Mouse (Mus musculus): Measurements from ENCODE around the gene Wdfy1. TPM values are rescaled to one million over a fixed set of nuclear protein-coding genes. Genes with fewer than 3 reads are reported as not detected.
A peak's percentile ranks its signal among the peaks of the same experiment; 100 is the strongest.

Wdfy1 gene
- total and polyA plus RNA-seq, 2 experiments from 2014 or later = 98.1 to 111 TPM

DNA sequence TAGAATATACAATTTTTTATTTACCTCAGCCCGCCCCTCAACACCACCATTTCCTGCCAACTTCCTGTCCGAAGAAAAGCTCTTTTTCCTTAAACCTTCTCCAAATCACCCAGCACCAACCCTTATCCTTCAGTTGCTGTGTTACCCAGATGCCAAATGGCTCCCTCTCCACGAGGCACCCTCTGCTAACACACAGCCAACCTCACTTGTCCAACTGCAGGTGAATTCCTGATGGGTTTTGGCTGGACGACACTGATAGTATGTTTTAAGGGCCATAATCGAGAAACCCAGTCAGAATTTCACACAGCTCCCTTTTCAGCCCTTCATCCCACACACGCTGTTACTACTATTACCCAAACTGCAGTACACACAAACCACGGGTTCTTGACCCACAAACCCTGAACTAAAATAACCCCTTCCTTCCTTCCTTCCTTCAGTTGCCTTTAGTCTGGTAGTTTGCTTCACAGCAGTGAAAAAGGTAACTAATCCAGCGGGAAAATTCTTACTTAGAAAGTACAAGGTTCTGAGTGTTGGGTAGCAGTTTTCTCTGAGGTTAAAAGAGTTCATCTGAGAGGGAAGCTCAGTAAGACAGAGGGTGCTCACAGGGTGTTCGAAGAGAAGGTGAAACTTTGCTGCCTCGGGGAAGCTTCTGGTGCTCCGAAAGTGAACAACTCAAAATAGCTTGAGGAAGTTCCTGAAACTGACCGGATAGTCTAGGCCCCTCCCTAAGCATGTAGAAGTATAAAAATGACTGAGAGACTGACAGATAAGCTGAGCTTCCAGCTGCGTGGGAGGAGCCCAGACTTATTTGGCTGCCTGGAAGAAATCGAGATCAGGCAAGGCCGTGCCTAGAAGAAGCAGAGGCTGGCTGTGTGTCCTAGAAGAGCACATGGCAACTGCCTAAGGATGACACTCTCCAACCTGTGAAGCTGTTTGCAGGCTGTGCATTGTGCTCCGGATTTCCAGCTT is 13.4 kb downstream of the Wdfy1 start:
- peak overlapping the region; percentile 85 for H3K4me3 ChIP-seq (ENCODE audit: low read depth, low read length)
- H3K36me3 ChIP-seq (ENCODE audit: insufficient read depth, low read length) = no peaks in the 10 kb centered on the region
- no peaks in the 10 kb centered on the region for H3K9me3 ChIP-seq (ENCODE audit: low read length)
- H3K27ac ChIP-seq (ENCODE audit: low read depth, low read length) = peak overlapping the region; percentile 34
- 58% methylated on average over 16 of the region's 16 CpGs for WGBS
- no peak; the same call in 1 of the 2 replicates for TF ChIP-seq CTCF (IDR thresholded peaks at IDR 0.05)
- H3K27me3 ChIP-seq (ENCODE audit: insufficient read depth, low read length) = no peaks in the 10 kb centered on the region
- ATAC-seq (ENCODE audit: low FRiP score) (no peak), DNase-seq (ENCODE audit: low spot score) (no peak)
- H3K9ac ChIP-seq (replicated peaks; ENCODE audit: low read length, poor library complexity, severe bottlenecking) = peak overlapping the region; percentile 91
- H3K4me1 ChIP-seq (ENCODE audit: insufficient read depth, low read length) = peaks cover 8% of the 10 kb centered on the region; the same call in 1 of the 2 replicates
- peak overlapping the region; percentile 77 for H3K4me2 ChIP-seq (ENCODE audit: low read depth, low read length, poor library complexity, severe bottlenecking)

DNA sequence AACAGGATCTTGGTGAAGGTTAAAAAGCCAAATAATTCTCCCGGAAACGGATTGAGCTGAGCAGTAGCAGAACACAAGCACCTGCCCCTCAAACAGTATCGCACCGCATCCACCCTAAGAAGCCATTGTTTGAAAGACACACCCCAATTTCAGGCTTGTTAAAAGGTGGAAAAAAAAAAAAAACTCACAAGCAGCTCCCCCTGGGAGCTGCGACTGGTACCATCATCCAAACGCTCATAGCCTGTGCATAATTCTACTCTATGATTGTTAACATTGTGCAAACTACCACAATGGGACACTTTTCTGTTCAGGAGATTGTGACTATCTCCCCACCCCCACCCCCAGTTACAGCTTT is 14.0 kb downstream of the Wdfy1 start:
- Histone ChIP-seq H3K9ac (replicated peaks; ENCODE audit: low read length, poor library complexity, severe bottlenecking) (peak overlapping the region; percentile 91), H3K9me3 (ENCODE audit: low read length) (no peaks in the 10 kb centered on the region), H3K4me1 (ENCODE audit: insufficient read depth, low read length) (peaks cover 8% of the 10 kb centered on the region; the same call in 1 of the 2 replicates), H3K27me3 (ENCODE audit: insufficient read depth, low read length) (no peaks in the 10 kb centered on the region), H3K4me3 (ENCODE audit: low read depth, low read length) (peak overlapping the region; percentile 85), H3K36me3 (ENCODE audit: insufficient read depth, low read length) (no peaks in the 10 kb centered on the region), H3K4me2 (ENCODE audit: low read depth, low read length, poor library complexity, severe bottlenecking) (peak overlapping the region; percentile 77), H3K27ac (ENCODE audit: low read depth, low read length) (peak overlapping the region; percentile 34)
- ATAC-seq (ENCODE audit: low FRiP score) (peak; percentile 53), DNase-seq (ENCODE audit: low spot score) (peak; percentile 62)
- peak; percentile 24 for TF ChIP-seq CTCF (IDR thresholded peaks at IDR 0.05)
- WGBS = under 1% methylated on average over 6 of the region's 6 CpGs

GRCm38 (mm10) chr1:79761106-79761916 is 14.6 kb downstream of the Wdfy1 start:
- peak; percentile 97 for ATAC-seq (ENCODE audit: low FRiP score)
- Histone ChIP-seq H3K4me2 (ENCODE audit: low read depth, low read length, poor library complexity, severe bottlenecking) (peak overlapping the region; percentile 77), H3K4me3 (ENCODE audit: low read depth, low read length) (peak overlapping the region; percentile 85), H3K27me3 (ENCODE audit: insufficient read depth, low read length) (no peaks in the 10 kb centered on the region), H3K9ac (replicated peaks; ENCODE audit: low read length, poor library complexity, severe bottlenecking) (peak overlapping the region; percentile 91), H3K9me3 (ENCODE audit: low read length) (no peaks in the 10 kb centered on the region), H3K36me3 (ENCODE audit: insufficient read depth, low read length) (no peaks in the 10 kb centered on the region), H3K27ac (ENCODE audit: low read depth, low read length) (0 out of 2 replicates have a peak overlapping the region, but pooled peaks have one; percentile 38), H3K4me1 (ENCODE audit: insufficient read depth, low read length) (peaks cover 8% of the 10 kb centered on the region; the same call in 1 of the 2 replicates)
- WGBS = under 1% methylated on average over 61 of the region's 65 CpGs
- DNase-seq (ENCODE audit: low spot score) = peak; percentile 92
- no peak for TF ChIP-seq CTCF (IDR thresholded peaks at IDR 0.05)

DNA sequence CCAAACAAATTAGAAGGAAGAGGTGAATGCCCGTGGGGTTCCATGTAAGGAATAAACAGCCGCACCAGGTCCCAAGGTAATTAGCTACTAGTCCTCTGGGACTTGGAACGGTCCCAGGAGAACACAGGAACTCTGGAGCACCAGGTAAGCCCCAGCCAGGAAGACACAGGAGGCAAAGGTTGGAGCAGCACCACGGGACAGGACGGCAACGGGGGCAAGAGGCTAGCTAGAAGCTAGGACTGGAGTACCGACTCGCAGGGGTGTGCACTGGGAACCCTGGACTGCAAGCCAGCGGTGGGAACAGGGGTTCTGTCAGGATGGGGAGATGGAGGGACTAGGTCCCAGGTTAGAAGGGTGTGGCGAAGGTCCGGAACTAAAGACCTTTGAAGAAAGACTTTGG is 15.3 kb downstream of the Wdfy1 start:
- H3K9me3 ChIP-seq (ENCODE audit: low read length) = no peaks in the 10 kb centered on the region
- H3K27ac ChIP-seq (ENCODE audit: low read depth, low read length) = no peak overlapping the region
- 11% methylated on average over 11 of the region's 11 CpGs for WGBS
- H3K4me2 ChIP-seq (ENCODE audit: low read depth, low read length, poor library complexity, severe bottlenecking) = peak overlapping the region; percentile 77
- peak overlapping the region; percentile 85 for H3K4me3 ChIP-seq (ENCODE audit: low read depth, low read length)
- H3K4me1 ChIP-seq (ENCODE audit: insufficient read depth, low read length) = peaks cover 8% of the 10 kb centered on the region; the same call in 1 of the 2 replicates
- TF ChIP-seq CTCF (IDR thresholded peaks at IDR 0.05) = no peak
- DNase-seq (ENCODE audit: low spot score) (no peak), ATAC-seq (ENCODE audit: low FRiP score) (peak; percentile 1; the same call in 1 of the 2 replicates)
- no peaks in the 10 kb centered on the region for H3K36me3 ChIP-seq (ENCODE audit: insufficient read depth, low read length)
- peak overlapping the region; percentile 91 for H3K9ac ChIP-seq (replicated peaks; ENCODE audit: low read length, poor library complexity, severe bottlenecking)
- H3K27me3 ChIP-seq (ENCODE audit: insufficient read depth, low read length) = no peaks in the 10 kb centered on the region

DNA sequence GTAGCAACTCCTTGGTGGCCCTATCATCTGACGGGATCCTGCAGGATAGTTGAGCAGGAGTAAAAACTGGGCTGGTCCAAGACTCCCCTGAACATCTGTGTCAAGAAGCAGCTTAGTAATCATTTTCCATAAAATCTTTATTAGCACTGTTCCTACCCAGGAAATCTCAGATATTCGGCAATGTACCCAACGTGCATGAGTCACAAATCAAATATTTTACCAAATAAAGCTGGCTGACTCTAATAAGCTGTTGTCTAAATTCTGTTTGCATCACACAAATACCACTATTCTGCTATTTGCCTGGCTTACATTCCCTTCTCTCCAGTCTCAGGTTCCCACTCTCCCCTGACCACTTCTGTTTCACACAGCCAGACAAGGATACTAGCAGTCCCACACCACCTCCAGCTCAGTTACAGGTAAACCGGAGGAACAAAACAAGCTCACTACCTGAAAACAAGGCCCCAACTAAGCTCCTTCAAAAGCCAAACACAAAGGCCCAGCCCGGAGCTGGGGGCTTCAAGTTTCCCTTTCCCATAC is 16.4 kb downstream of the Wdfy1 start:
- Histone ChIP-seq H3K9me3 (ENCODE audit: low read length) (no peaks in the 10 kb centered on the region), H3K4me1 (ENCODE audit: insufficient read depth, low read length) (peaks cover 8% of the 10 kb centered on the region; the same call in 1 of the 2 replicates), H3K27ac (ENCODE audit: low read depth, low read length) (no peak overlapping the region), H3K36me3 (ENCODE audit: insufficient read depth, low read length) (no peaks in the 10 kb centered on the region), H3K4me3 (ENCODE audit: low read depth, low read length) (peak overlapping the region; percentile 23), H3K27me3 (ENCODE audit: insufficient read depth, low read length) (no peaks in the 10 kb centered on the region), H3K4me2 (ENCODE audit: low read depth, low read length, poor library complexity, severe bottlenecking) (peak overlapping the region; percentile 77), H3K9ac (replicated peaks; ENCODE audit: low read length, poor library complexity, severe bottlenecking) (no peak overlapping the region)
- ATAC-seq (ENCODE audit: low FRiP score) (no peak), DNase-seq (ENCODE audit: low spot score) (no peak)
- 61% methylated on average over 5 of the region's 5 CpGs for WGBS
- no peak for TF ChIP-seq CTCF (IDR thresholded peaks at IDR 0.05)
